Mouse (Mus musculus) hindbrain, embryonic 16.5 days (tissue): ENCODE measurements around the gene St8sia2. TPM values are rescaled to one million over a fixed set of nuclear protein-coding genes. Genes with fewer than 3 reads are reported as not detected.
"Not testable (repeated sequence)": the region's sequence is repeated elsewhere in the genome, so short reads cannot be mapped to it uniquely, and the experiment has no call there.

Source experiments
- ATAC-seq: fragments of 200-750 bp; cut with Nextera tagmentation; 2 replicates; pipeline ENCODE4 v1.8.0; 2017; ENCODE audit warnings: moderate TSS enrichment, moderate library complexity
- H3K27ac ChIP-seq: fragments of 300-500 bp; sonication (generic); 2 replicates; pipeline ENCODE4 v1.5.1; 2014; ENCODE audit warnings: low read depth, mild to moderate bottlenecking, control low read depth, low read length, moderate library complexity
- H3K27me3 ChIP-seq: fragments of 300-500 bp; sonication (generic); replicated peaks from 2 replicates; pipeline ENCODE4 v1.6.1; 2014; ENCODE audit warnings: low read length; ENCODE audit not compliant: control insufficient read depth, insufficient read depth
- H3K36me3 ChIP-seq: fragments of 300-500 bp; sonication (generic); 2 replicates; pipeline ENCODE4 v1.6.1; 2014; ENCODE audit warnings: mild to moderate bottlenecking, low read length, moderate library complexity, mixed read lengths; ENCODE audit not compliant: control insufficient read depth, insufficient read depth
- H3K4me1 ChIP-seq: fragments of 300-500 bp; sonication (generic); 2 replicates; pipeline ENCODE4 v1.6.1; 2014; ENCODE audit warnings: low read depth, low read length; ENCODE audit not compliant: control insufficient read depth, insufficient read depth
- H3K4me2 ChIP-seq: fragments of 300-500 bp; sonication (generic); 2 replicates; pipeline ENCODE4 v1.6.1; 2014; ENCODE audit warnings: mild to moderate bottlenecking, low read length, control low read depth, moderate library complexity
- H3K4me3 ChIP-seq: fragments of 300-500 bp; sonication (generic); 2 replicates; pipeline ENCODE4 v1.5.1; 2014; ENCODE audit warnings: mild to moderate bottlenecking, low read length, control low read depth, moderate library complexity
- H3K9ac ChIP-seq: fragments of 300-500 bp; sonication (generic); 2 replicates; pipeline ENCODE4 v1.6.1; 2014; ENCODE audit warnings: low read depth, mild to moderate bottlenecking, control low read depth, low read length, moderate library complexity
- H3K9me3 ChIP-seq: fragments of 300-500 bp; sonication (generic); 2 replicates; pipeline ENCODE4 v1.6.1; 2014; ENCODE audit warnings: mild to moderate bottlenecking, low read length, moderate library complexity; ENCODE audit not compliant: control insufficient read depth
- WGBS: fragments of 180-500 bp; shearing (Covaris S2); extraction: QIAGEN DNeasy Blood & Tissue Kit; methylation state at CpG from one replicate; pipeline ENCODE4 v1.1.7; 2014; 5-methylcytosine and 5-hydroxymethylcytosine counted together
- polyA plus RNA-seq: library from polyadenylated mRNA; unstranded; fragments of >200 nt; fragmentation: Nextera tagmentation; extraction: Ambion mirVana; gene quantifications from 2 replicates; pipeline ENCODE4 v1.2.1, GENCODE M21; 2015

The St8sia2 gene
- polyA plus RNA-seq, 1 experiment from 2014 or later: 67.8 TPM

- Histone ChIP-seq H3K4me3 (no peak overlapping the region), H3K27ac (peak overlapping the region; percentile 52), H3K4me1 (peaks cover 44% of the 10 kb centered on the region), H3K4me2 (peak overlapping the region; percentile 31), H3K36me3 (no peaks in the 10 kb centered on the region), H3K9me3 (no peaks in the 10 kb centered on the region), H3K27me3 (no peaks in the 10 kb centered on the region), H3K9ac (peak overlapping the region; percentile 54)
- ATAC-seq: peak; percentile 77
- 7% methylated on average over 9 of the region's 9 CpGs for WGBS
Observed at GRCm38 (mm10) chr7:74006775-74007371, 6.6 kb downstream of the St8sia2 start.

- Histone ChIP-seq H3K36me3 (no peaks in the 10 kb centered on the region), H3K9ac (peak overlapping the region; percentile 54), H3K4me2 (peak overlapping the region; percentile 31), H3K27ac (peak overlapping the region; percentile 52), H3K27me3 (no peaks in the 10 kb centered on the region), H3K4me1 (peaks cover 44% of the 10 kb centered on the region), H3K9me3 (no peaks in the 10 kb centered on the region), H3K4me3 (no peak overlapping the region)
- WGBS: 0% methylated on average over 1 of the region's 1 CpGs
- ATAC-seq: no peak
Observed at GRCm38 (mm10) chr7:74006364-74006763, 7.1 kb downstream of the St8sia2 start.

- no peaks in the 10 kb centered on the region for H3K27me3 ChIP-seq
- no peaks in the 10 kb centered on the region for H3K9me3 ChIP-seq
- H3K27ac ChIP-seq: no peak overlapping the region
- 81% methylated on average over 12 of the region's 12 CpGs for WGBS
- H3K9ac ChIP-seq: no peak overlapping the region
- H3K4me3 ChIP-seq: no peak overlapping the region
- H3K4me1 ChIP-seq: peaks cover 8% of the 10 kb centered on the region
- ATAC-seq: no peak
- peaks cover 3% of the 10 kb centered on the region; the same call in 1 of the 2 replicates for H3K36me3 ChIP-seq
- H3K4me2 ChIP-seq: no peak overlapping the region
Observed at GRCm38 (mm10) chr7:74000743-74001510, 12.6 kb downstream of the St8sia2 start.

GRCm38 (mm10) chr7:73989366-73989765 lies 24.1 kb downstream of the St8sia2 start:
- Histone ChIP-seq H3K36me3 (0 out of 2 replicates have a peak, but pooled peaks cover 2% of the 10 kb centered on the region), H3K4me2 (no peak overlapping the region), H3K9ac (no peak overlapping the region), H3K9me3 (no peaks in the 10 kb centered on the region), H3K27me3 (no peaks in the 10 kb centered on the region), H3K4me3 (no peak overlapping the region), H3K27ac (no peak overlapping the region), H3K4me1 (no peaks in the 10 kb centered on the region)
- WGBS: 86% methylated on average over 2 of the region's 2 CpGs
- ATAC-seq: no peak

GRCm38 (mm10) chr7:73972157-73972556 lies 41.3 kb downstream of the St8sia2 start:
- WGBS: 70% methylated on average over 5 of the region's 5 CpGs
- not testable (repeated sequence) for H3K27ac ChIP-seq, H3K27me3 ChIP-seq, H3K4me1 ChIP-seq, ATAC-seq, H3K9me3 ChIP-seq, H3K4me2 ChIP-seq, H3K9ac ChIP-seq, H3K36me3 ChIP-seq, H3K4me3 ChIP-seq

- H3K9ac ChIP-seq: no peak overlapping the region
- H3K4me1 ChIP-seq: no peaks in the 10 kb centered on the region
- 91% methylated on average over 3 of the region's 3 CpGs for WGBS
- peaks cover 17% of the 10 kb centered on the region for H3K36me3 ChIP-seq
- ATAC-seq: no peak
- no peaks in the 10 kb centered on the region for H3K9me3 ChIP-seq
- no peak overlapping the region for H3K4me2 ChIP-seq
- H3K27me3 ChIP-seq: no peaks in the 10 kb centered on the region
- no peak overlapping the region for H3K27ac ChIP-seq
- H3K4me3 ChIP-seq: no peak overlapping the region
Observed at GRCm38 (mm10) chr7:73965164-73965563, 48.3 kb downstream of the St8sia2 start.

GRCm38 (mm10) chr7:73962431-73962830 lies 51.1 kb downstream of the St8sia2 start:
- Histone ChIP-seq H3K9me3 (no peaks in the 10 kb centered on the region), H3K4me2 (no peak overlapping the region), H3K9ac (no peak overlapping the region), H3K36me3 (peaks cover 28% of the 10 kb centered on the region), H3K4me1 (no peaks in the 10 kb centered on the region; the same call in 1 of the 2 replicates), H3K4me3 (no peak overlapping the region), H3K27ac (no peak overlapping the region), H3K27me3 (no peaks in the 10 kb centered on the region)
- WGBS: 89% methylated on average over 5 of the region's 5 CpGs
- ATAC-seq: no peak

GRCm38 (mm10) chr7:73954441-73954840 lies 59.0 kb downstream of the St8sia2 start:
- Histone ChIP-seq H3K36me3 (peaks cover 11% of the 10 kb centered on the region), H3K9me3 (no peaks in the 10 kb centered on the region), H3K4me3 (no peak overlapping the region), H3K4me2 (no peak overlapping the region), H3K27ac (0 out of 2 replicates have a peak overlapping the region, but pooled peaks have one; percentile 4), H3K4me1 (peaks cover 2% of the 10 kb centered on the region; the same call in 1 of the 2 replicates), H3K9ac (no peak overlapping the region), H3K27me3 (no peaks in the 10 kb centered on the region)
- peak; percentile 68; the same call in 1 of the 2 replicates for ATAC-seq
- 36% methylated on average over 5 of the region's 5 CpGs for WGBS

- Histone ChIP-seq H3K36me3 (peaks cover 3% of the 10 kb centered on the region; the same call in 1 of the 2 replicates), H3K27me3 (no peaks in the 10 kb centered on the region)
Observed at GRCm38 (mm10) chr7:73953131-73953530, 60.4 kb downstream of the St8sia2 start.

More at GRCm38 (mm10) chr7:73953131-73953530, 60.4 kb downstream of the St8sia2 start:
- no peaks in the 10 kb centered on the region for H3K9me3 ChIP-seq
- 87% methylated on average over 4 of the region's 4 CpGs for WGBS
- no peak overlapping the region for H3K4me3 ChIP-seq
- peaks cover 2% of the 10 kb centered on the region; the same call in 1 of the 2 replicates for H3K4me1 ChIP-seq
- H3K27ac ChIP-seq: no peak overlapping the region
- no peak overlapping the region for H3K4me2 ChIP-seq
- no peak overlapping the region for H3K9ac ChIP-seq
- ATAC-seq: no peak
